Mouse (Mus musculus): ENCODE results near the gene Zfp36. TPM values are rescaled to one million over a fixed set of nuclear protein-coding genes. Genes with fewer than 3 reads are reported as not detected.

Gene Zfp36
- polyA plus RNA-seq, 2 experiments from 2014 or later = 156 to 341 TPM

GRCm38 (mm10) chr7:28334534-28334933 lies 45.5 kb downstream of the Zfp36 start:
- no peak for ATAC-seq

GRCm38 (mm10) chr7:28328260-28328659 lies 51.8 kb downstream of the Zfp36 start:
- no peak for ATAC-seq

Other genes starting within 250 kb of the Zfp36 start
- gene Fbl, start 210.5 kb downstream of the Zfp36 start, polyA plus RNA-seq (2017; shearing (Covaris generic)) = 10 to 100 TPM; 53.5 to 57.0 TPM
- gene Dyrk1b, start 200.8 kb downstream of the Zfp36 start, polyA plus RNA-seq (2017; shearing (Covaris generic)) = under 1 TPM; 0.54 to 0.63 TPM
- gene Eid2, start 112.4 kb downstream of the Zfp36 start, polyA plus RNA-seq (2017; shearing (Covaris generic)) = under 1 TPM in 1 of 2 experiments, not detected in 1; 0.62 TPM
- 1 to 10 TPM in 1 of 2 experiments, under 1 TPM in 1; 0.94 to 1.8 TPM for gene Eid2b, start 102.5 kb downstream of the Zfp36 start, polyA plus RNA-seq (2017; shearing (Covaris generic))
- gene Selenov, start 89.1 kb downstream of the Zfp36 start, polyA plus RNA-seq (2017; shearing (Covaris generic)) = not detected
- gene Dll3, start 78.0 kb downstream of the Zfp36 start, polyA plus RNA-seq (2017; shearing (Covaris generic)) = not detected
- gene Timm50, start 68.2 kb downstream of the Zfp36 start, polyA plus RNA-seq (2017; shearing (Covaris generic)) = 10 to 100 TPM; 35.3 to 36.3 TPM
- gene Supt5, start 41.5 kb downstream of the Zfp36 start, polyA plus RNA-seq (2017; shearing (Covaris generic)) = 100 to 1,000 TPM; 121 to 229 TPM
- 1,000 to 10,000 TPM; 1,259 to 1,457 TPM for gene Rps16, start 29.6 kb downstream of the Zfp36 start, polyA plus RNA-seq (2017; shearing (Covaris generic))
- gene Plekhg2, start 7.7 kb downstream of the Zfp36 start, polyA plus RNA-seq (2017; shearing (Covaris generic)) = 100 to 1,000 TPM in 1 of 2 experiments, 10 to 100 TPM in 1; 65.5 to 110 TPM
- gene Med29, start 12.5 kb upstream of the Zfp36 start, polyA plus RNA-seq (2017; shearing (Covaris generic)) = 10 to 100 TPM; 25.8 to 27.5 TPM
- 10 to 100 TPM; 55.6 to 71.0 TPM for gene Paf1, start 12.7 kb upstream of the Zfp36 start, polyA plus RNA-seq (2017; shearing (Covaris generic))
- gene Gmfg, start 57.2 kb upstream of the Zfp36 start, polyA plus RNA-seq (2017; shearing (Covaris generic)) = 100 to 1,000 TPM; 406 to 454 TPM
- not detected for gene Lrfn1, start 71.7 kb upstream of the Zfp36 start, polyA plus RNA-seq (2017; shearing (Covaris generic))
- gene Ifnl2, start 130.2 kb upstream of the Zfp36 start, polyA plus RNA-seq (2017; shearing (Covaris generic)) = not detected
- not detected for gene Ifnl3, start 142.6 kb upstream of the Zfp36 start, polyA plus RNA-seq (2017; shearing (Covaris generic))
- gene Sycn, start 160.6 kb upstream of the Zfp36 start, polyA plus RNA-seq (2017; shearing (Covaris generic)) = not detected
- gene Nccrp1, start 167.0 kb upstream of the Zfp36 start, polyA plus RNA-seq (2017; shearing (Covaris generic)) = not detected
- 1 to 10 TPM; 7.4 to 7.5 TPM for gene Samd4b, start 217.9 kb upstream of the Zfp36 start, polyA plus RNA-seq (2017; shearing (Covaris generic))
- 1 to 10 TPM; 1.9 to 2.1 TPM for gene Pak4, start 217.9 kb upstream of the Zfp36 start, polyA plus RNA-seq (2017; shearing (Covaris generic))